15 mouse cellular contexts compared by ENCODE assay signal in genomic region chr8:26864971-26865370, GRCm38 (mm10).
"Had no signal": no experiment of that assay in that cellular context is flagged by ENCODE, and none has a peak within 500 bp of the region (broad histone marks: within the 10 kb centered on the region; RNA-seq: fewer than 3 reads in every experiment).

No protein-coding gene starts in this region.

- DNase-seq: gastrocnemius, postnatal 10 days; gastrocnemius, postnatal 25 days; heart, adult 11 months; heart, adult 2 months; heart, postnatal 10 days; heart, postnatal 4 days; kidney, adult 18-20 months; kidney, adult 8-10 months; kidney, postnatal 14 days; kidney, postnatal 36 days; layer of hippocampus, adult 9-11 months; layer of hippocampus, postnatal 36 days; left cerebral cortex, postnatal 4 days; liver; liver, embryonic 13.5 days had no signal
